Mouse (Mus musculus): ENCODE data around the gene Sox6. TPM values are rescaled to one million over a fixed set of nuclear protein-coding genes. Genes with fewer than 3 reads are reported as not detected.

The Sox6 gene
- total RNA-seq, 2 experiments from 2014 or later: 38.8 to 39.1 TPM

DNA sequence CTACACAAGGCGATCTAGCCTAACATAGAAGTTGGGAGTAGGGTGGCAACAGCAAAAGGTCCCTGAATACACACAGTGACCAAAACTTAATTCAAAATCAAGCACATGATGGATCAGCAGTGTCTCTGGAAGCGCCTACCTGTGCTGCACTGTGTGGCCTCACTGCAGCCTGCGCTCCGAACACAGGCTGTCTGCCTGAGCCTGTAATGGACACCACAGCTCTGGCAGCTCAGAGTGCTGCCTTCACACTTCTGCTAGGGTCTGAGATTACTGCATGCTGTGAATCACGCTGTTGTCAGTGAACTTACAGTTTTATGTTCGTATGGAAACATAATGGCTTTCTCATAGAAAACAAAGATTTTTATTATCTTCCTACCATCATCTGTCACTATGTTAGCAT lies 532.2 kb downstream of the Sox6 start:
- no peak for DNase-seq (ENCODE audit: low spot score in 2 of 2)

DNA sequence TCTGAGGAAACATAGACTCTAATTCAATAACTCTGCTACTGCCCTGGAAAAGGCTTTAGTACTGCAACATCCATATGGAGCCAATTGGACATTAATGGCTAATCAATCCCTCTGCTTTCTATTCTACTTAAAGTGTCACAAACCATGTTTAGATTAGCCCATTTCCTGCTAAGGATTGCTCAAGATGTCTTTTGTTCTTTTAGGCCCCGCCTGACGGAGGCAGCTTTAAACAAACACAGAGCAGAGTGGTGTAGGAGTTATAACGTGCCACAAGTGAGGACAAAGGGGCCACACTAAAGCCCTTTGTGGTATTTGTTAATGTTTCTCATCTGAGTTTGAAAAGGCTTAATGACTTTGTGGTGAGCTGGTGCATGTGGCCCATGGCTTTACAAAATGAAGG lies 537.1 kb downstream of the Sox6 start:
- no peak for DNase-seq (ENCODE audit: low spot score in 2 of 2)

DNA sequence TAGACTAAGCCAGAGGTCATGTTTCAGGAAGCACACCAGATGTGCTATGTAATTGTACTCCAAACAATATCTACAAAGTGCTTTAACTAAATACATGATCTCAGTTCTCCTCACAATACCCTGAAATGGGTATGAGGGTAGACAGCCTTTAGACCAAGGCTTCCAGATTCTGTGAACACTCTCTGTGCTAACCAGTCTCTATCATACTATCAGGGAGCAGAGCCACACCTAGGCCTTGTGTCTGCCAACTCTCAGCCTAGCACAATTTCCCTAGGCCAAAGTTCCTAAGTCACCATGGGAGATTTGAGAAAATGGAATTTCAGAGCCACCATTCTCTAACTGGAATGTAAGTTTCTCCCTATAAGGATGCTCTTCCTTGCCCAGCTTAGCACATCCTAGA lies 537.8 kb downstream of the Sox6 start:
- DNase-seq (ENCODE audit: low spot score in 2 of 2): no peak

DNA sequence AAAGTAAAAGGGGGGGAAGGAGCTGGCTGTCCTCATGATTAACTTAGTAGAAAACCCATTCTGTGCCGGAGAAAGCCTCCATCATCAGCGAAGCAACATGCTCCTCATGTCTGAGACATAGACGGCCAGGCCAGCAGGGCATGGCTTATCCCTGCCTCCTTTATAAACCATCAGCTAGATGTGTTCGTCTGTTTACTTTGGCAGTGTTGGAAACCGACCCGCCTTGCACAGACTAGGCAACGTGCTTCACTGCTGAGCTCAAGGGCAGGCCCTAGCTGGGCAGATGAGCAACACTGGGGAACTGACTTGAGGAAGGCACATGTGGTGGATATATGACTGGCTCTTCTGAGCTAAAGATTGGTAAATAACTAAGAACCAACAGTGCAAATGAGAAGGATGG lies 538.4 kb downstream of the Sox6 start:
- DNase-seq (ENCODE audit: low spot score in 2 of 2): no peak

DNA sequence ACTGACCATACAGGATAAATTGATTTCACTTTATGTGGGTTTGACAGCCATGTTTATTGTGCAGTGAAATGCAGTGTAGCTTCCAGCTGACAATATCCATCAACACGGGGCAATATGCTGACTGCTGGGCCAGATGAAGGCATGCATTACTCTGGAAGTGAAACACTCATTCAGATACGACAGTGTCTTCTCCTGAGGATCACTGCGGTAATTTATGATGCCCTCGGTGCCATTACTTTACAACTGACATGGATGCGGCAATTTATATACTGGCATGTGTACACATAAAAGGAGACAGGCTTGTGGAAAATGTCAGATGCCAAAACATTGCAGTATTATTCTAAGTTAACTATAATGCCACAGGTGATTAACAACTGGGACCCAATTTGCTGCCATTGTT lies 546.9 kb downstream of the Sox6 start:
- no peak for DNase-seq (ENCODE audit: low spot score in 2 of 2)

DNA sequence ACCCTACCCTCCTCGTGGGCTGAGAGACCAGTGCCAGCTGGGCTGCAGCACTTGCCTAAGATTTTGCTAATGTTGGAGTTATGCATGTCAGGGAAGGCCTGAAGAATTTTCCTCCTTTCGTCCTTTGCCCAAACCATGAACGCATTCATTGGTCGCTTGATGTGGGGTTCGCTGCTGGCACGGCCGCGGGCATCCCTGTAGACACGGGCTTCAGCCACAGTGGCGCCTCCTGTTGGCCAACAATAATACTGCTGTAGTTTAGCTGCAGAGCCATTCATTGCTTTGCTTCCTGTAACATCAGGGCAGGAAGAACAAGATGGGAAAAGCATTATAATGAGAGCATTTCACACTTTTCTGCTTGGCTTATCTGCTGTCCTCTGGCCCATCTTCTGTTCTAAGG lies 549.0 kb downstream of the Sox6 start:
- DNase-seq (ENCODE audit: low spot score in 2 of 2): no peak

DNA sequence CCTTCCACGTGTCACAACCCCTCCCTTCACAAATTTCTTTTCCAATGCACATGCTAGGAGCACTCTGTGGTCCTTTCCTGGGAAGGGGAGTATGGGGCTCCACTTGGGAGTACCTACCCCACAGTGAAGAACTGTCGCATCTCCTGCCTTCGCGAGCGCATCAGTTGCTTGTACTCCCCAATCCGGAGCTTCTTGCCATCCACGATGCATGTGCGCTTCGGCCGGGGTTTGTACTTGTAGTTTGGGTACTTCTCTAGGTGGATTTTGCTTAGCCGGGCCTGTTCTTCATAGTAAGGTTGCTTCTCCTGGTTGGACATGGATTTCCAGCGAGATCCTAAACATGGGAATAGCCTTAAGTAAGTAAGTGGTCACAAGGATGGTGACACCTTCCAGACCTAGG lies 552.2 kb downstream of the Sox6 start:
- no peak for DNase-seq (ENCODE audit: low spot score in 2 of 2)

DNA sequence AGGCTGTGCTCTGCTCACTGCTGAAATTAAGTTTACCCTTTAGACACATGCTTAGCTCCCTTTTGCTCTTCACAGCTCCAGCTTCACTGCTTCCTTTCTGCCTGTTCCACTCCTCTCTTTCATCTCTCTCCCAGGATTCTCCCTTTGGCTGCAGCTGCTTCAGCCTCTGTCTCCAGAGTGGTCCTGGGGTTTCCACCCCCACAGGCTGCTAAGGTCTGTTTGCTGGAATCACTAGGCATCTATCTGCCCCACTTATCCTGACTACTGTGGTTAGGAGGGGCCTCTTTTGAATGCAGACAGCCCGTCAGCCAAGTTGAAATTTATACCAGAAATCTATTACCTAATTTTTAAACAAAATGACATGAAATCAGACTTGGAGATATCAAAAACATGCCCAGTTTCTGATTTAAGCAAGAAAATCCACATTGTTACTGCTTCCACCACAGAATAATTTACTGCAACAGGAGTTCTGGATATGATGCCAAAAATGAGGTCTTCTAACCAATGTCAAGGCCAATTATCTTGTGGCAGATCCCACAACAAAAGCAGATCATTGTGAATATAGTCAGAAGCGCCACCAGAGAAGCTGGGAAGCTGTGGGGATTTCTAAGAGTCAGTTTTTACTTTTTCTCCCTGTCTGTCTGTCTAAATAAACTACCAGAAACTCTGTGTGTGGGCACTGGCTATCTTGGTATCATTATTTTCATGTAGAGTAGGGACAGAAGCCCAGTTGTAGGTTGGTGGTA lies 552.8 kb downstream of the Sox6 start:
- DNase-seq (ENCODE audit: low spot score in 2 of 2): no peak

DNA sequence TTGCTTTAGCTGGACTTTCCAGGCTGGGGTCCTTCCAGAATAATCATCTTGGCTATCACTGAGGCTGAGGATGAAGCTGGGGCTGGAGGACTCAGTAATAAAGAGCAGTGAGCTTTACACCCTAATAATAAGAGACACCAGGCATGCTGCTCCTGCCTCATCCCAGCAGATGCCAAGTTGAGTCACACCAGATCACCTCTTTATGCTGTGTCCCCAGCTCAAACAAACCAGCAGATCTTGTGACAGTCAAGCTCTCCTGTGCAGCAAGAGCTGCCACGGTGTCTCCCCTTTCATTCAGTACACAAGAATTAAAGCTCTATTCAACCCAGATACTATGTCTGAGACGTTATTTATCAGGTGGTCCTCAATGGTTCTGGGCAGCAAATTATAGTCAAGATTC lies 560.8 kb downstream of the Sox6 start:
- DNase-seq (ENCODE audit: low spot score in 2 of 2): no peak

DNA sequence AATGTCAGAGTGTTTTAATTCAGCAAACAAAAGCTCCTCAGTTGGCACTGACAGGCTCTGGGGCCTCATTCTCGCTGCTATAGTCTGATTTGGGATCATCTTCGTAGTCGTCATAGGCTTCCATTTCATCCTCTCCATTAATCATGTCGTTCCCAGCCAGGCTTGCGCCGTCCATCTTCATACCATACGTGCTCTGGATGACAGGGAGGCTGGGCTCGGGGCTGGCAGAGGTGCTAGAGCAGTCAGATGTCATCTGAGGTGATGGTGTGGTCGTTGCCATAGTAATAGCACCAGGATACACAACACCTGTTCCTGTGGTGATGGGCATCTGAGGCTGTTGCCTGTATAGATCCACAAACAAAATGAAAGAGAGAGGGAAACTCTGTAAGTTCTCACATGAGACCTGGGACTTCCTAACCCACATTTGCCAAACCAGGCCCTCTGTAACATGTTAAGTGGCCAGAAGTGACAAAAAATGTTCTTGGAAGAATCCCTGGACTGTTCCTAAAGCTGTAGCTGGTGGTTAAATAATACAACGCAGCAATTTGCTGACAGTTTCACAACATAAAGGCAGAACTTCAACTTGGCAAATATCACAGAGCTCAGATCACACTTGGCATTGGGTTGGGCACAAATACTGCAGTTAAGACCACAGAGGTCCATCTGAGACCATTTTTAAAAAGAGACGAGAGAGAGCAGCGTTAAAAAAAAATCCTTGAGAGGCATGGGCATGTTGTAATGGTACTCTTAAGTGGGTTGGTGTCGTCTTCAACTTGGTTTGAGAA lies 561.5 kb downstream of the Sox6 start:
- DNase-seq (ENCODE audit: low spot score in 2 of 2): no peak

DNA sequence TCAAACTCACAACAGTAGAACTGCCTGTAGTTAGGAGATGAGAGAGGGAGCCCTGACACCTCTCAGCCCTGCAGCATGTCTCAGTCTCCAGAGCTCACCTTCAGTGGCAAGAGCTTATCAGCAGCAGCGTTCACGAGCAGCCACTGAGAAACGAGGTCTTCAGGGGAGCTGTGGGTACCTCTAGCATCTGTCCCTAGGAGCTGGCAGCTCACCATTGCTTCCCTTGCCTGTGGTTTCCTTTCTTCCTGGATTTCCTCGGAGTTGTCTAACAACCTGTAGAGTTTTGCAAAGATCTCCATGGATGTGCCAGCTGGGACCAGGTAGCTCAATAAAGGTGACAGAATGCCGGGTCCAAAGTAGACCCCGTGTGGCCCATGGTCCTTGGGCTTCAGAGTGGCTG lies 563.4 kb downstream of the Sox6 start:
- no peak for DNase-seq (ENCODE audit: low spot score in 2 of 2)

DNA sequence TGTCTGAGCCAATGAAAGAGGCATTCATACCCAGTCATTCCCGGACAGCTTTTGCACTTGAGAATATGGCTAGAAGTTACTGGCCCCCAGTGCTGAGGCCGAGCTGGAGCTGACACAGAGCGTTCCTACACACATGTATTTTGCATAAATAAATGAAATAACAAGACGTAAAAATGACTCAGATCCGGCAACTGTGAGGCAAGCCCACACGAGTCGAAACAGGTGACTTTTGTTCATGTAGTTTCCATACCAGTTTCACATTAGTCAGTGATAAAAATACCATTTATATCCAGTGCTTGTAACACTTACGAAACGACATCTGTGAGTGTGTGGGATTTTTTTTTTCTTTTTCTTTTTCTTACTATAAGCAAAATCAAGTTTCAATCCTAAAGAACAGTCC lies 564.5 kb downstream of the Sox6 start:
- DNase-seq (ENCODE audit: low spot score in 2 of 2): no peak

DNA sequence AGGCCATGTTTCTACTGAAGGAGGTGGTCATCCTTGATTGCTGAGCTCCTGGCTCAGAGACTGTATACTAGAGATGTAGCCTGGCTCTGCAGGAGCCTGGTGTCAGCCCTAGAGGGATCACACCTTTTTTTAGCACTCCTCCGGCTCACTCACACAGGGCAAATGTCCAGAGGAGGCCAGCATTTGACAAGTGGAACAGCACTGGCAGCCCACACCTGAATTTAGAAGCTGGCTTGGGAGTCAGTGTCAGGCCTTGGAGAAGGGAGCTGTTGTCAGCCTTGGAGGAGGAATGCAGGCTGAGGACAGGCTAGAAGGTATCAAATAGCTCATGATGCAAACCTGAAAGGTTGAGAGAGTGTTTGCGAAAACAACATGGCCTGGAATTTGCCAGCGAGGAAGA lies 565.7 kb downstream of the Sox6 start:
- DNase-seq (ENCODE audit: low spot score in 2 of 2): no peak

DNA sequence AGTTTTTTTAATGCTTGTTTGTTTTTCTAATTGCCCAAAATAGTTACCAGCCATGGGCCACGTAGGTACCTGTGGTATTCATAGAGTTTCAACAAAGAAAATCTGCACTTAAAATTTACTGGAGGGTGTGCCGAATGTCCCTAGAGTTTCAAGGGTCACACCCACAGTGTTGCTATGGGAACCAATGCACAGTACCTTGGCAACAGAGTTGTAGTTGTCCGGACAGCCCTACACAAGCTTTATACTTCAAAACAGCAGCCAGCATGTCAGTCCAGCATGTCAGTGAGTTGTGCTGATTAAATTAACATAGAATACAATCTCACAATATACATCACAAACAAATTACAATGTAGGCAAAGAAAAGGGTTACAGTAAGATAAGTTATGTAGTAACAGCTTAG lies 567.1 kb downstream of the Sox6 start:
- no peak for DNase-seq (ENCODE audit: low spot score in 2 of 2)

DNA sequence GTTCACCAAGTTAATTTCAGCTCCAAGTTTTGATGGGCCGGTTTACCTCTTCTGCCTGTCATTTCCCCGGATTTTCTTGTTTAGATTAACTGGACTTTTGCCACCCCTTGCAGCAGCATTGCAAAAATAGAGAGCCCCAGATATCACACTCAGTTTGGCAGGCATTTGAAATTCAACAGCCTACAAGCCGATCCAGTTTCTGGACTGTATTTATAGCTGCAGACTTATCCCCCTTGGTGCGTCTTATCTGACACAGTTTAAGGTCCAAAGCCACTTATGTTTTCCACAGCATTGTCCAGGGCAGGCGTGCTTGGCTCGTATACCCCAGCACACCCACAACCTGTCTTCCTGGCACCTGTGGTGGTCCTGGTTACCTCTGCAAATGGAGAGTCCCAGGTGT lies 571.8 kb downstream of the Sox6 start:
- DNase-seq (ENCODE audit: low spot score in 2 of 2): no peak

DNA sequence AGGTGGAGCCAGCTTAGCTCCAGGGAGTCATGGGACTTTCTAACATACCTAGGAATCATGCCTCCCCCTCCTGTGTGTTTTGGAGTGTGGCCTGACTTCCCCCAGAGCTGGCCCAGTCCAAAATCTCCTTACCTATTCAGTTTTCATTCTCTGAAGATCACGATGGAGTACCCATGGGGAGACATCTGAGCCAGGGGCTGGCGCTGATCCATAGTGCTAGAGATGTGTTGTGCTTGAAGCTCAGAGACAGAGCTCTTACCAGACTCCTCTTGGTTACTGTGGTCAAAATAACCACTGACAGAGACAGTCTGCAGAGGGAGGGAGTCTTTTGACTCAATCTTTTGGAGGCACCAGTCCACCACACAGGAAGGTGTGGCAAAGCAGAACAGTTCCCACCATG lies 575.2 kb downstream of the Sox6 start:
- DNase-seq (ENCODE audit: low spot score in 2 of 2): no peak

DNA sequence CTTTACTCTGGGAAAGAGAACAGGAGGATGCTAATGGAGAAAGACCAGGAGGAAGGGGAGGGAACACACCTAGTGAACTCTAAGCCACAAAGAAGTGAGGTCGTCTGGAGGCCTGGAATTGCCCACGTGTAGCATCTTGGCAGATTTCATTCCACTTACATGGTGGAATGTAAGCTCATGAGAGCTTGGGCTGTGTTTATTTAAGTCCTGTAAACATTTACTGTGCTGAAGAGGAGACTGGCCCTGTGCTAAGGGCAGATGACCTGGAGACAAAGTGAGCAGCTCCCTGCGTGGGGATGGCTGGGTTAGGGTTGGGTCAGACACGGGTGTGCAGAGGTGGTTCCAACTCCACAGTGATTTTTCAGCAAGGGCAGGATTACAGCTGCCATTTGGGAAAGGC lies 576.3 kb downstream of the Sox6 start:
- no peak for DNase-seq (ENCODE audit: low spot score in 2 of 2)

DNA sequence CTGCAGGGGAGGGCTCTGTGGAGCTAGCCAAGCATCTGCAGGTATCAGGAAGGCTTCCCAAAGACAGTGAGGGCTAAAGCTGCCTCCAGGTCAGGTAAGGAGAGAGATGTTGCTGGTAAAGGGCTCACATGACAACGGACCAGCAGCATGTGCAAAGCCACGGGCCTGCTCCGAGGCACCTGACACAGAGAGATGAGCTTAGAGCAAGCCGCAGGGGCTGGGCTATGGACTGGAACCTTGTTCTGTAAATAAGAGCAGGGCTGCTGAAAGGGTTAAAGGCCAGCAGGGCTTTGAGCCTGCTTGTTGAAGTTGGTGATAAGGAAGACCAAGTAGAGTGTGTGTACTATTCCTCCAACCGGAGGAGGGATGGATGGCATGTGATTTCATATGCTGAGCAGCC lies 583.6 kb downstream of the Sox6 start:
- DNase-seq (ENCODE audit: low spot score in 2 of 2): no peak

DNA sequence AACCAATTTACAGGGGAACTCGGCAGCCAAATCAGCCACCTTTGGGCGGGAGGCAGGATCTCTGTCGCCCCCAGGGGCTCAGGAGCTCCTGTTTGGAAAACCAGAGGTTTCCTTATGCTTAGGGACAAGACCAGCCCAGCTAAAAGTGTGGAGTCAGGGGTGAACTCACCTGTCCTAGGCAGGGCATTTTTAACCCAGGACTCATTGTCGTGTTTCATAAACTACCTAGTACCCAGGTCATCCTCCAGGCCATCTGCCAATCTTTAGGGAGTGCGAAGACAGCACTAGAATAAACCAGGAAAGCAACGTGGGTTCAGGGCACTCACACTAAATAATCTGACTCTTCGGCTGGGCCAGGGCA lies 584.9 kb downstream of the Sox6 start:
- no peak for DNase-seq (ENCODE audit: low spot score in 2 of 2)

DNA sequence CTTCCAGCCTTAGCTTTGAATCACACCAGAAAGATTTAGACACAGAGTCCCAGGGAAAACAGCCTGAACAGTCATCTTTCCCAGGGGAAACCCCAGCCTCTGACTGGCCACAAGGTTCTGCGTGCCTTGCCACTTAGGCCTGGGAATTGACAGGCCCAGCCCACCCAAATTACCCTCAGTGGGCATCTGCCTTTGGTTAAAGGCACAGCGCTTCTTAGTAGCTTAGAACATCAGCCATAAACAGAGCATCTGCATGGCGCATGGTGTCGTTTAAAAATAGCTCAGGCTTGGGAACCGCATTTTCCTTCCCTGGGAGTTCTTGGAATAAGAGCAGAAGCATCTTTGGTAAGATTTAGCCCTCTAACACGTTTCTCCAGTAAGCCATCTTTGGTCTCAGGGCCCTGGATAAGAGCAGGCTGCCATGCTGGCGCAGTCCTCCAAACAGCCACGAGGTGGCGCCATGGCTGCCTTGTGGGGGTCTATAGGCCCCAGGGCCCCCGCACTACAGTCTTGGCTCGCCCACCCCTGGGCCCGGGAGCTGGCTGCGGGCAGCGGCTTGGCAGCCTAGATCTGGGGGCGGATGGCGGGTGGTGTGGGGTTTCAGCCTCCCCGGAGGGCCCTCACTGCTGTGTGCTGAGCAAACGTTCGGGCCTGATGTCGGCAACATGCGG lies 585.4 kb downstream of the Sox6 start:
- peak; percentile 11 to 26 for DNase-seq (ENCODE audit: low spot score in 2 of 2)

DNA sequence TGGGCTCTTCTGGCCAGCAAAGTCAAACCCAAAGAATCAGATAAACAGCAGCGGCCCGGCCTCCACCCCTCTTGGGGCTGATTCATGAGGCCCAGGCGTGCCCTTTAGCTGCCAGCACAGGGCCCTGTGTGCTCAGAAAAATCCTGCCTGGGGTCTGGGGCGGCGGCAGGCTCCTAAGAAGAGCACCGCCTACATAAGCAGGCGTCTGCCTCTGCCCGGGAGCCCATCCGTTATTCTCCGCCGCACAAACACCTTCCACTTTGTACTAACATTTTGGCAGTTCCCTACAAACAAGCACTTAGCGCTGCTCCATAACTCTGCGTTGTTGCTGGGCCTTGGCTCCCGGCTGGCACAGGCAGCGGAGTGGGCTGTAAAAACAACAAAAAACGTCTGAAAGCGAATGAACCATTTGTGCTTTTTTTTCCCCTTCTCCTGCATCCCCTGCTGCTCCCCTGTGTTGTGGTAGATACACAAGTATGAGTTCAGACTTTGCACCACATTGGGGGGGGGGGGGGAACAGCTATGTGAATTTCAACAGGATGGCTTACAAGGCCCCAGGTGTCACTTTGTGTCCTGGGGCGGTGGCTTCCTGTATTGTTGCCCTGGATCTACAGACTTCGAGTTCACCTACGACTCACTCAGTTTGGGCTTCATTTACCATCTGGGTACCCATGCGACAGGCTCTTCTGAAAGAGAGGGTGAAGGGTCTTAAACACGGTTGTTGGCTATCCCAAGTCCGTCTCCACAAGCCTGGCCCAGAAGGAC lies 588.0 kb downstream of the Sox6 start:
- DNase-seq (ENCODE audit: low spot score in 2 of 2): peak in 1 of 2 experiments; percentile 22
